Mouse (Mus musculus) liver, embryonic 11.5 days (tissue): ENCODE results near the gene Sugct. TPM values are rescaled to one million over a fixed set of nuclear protein-coding genes. Genes with fewer than 3 reads are reported as not detected.

Experiments
- ATAC-seq: fragments of 200-750 bp; cut with Nextera tagmentation; replicated peaks from 2 replicates; pipeline ENCODE4 v1.8.0; 2017; ENCODE audit warnings: moderate number of reproducible peaks, mild to moderate bottlenecking, moderate TSS enrichment, moderate library complexity; ENCODE audit not compliant: low FRiP score
- DNase-seq: peaks from one replicate; pipeline ENCODE4 v3.0.0-alpha.2; 2017; ENCODE audit warnings: low spot score
- H3K27ac ChIP-seq: fragments of 300-500 bp; sonication (generic); 2 replicates; pipeline ENCODE4 v1.5.1; 2014; ENCODE audit warnings: mild to moderate bottlenecking, low read depth, low read length, control low read depth
- H3K27me3 ChIP-seq: fragments of 300-500 bp; sonication (generic); replicated peaks from 2 replicates; pipeline ENCODE4 v1.6.1; 2014; ENCODE audit warnings: low read length, mixed read lengths; ENCODE audit not compliant: control insufficient read depth, insufficient read depth
- H3K36me3 ChIP-seq: fragments of 300-500 bp; sonication (generic); 2 replicates; pipeline ENCODE4 v1.6.1; 2014; ENCODE audit warnings: mild to moderate bottlenecking, low read length, moderate library complexity, mixed read lengths; ENCODE audit not compliant: control insufficient read depth, insufficient read depth
- H3K4me1 ChIP-seq: fragments of 300-500 bp; sonication (generic); replicated peaks from 2 replicates; pipeline ENCODE4 v1.6.1; 2014; ENCODE audit warnings: low read length, mixed read lengths; ENCODE audit not compliant: control insufficient read depth, insufficient read depth
- H3K4me2 ChIP-seq: fragments of 300-500 bp; sonication (generic); 2 replicates; pipeline ENCODE4 v1.6.1; 2014; ENCODE audit warnings: mild to moderate bottlenecking, control low read depth, moderate library complexity
- H3K4me3 ChIP-seq: fragments of 300-500 bp; sonication (generic); 2 replicates; pipeline ENCODE4 v1.5.1; 2014; ENCODE audit warnings: low read depth, low read length, control low read depth
- H3K9ac ChIP-seq: fragments of 300-500 bp; sonication (generic); 2 replicates; pipeline ENCODE4 v1.6.1; 2014; ENCODE audit warnings: low read depth, low read length, control low read depth
- H3K9me3 ChIP-seq: fragments of 300-500 bp; sonication (generic); 2 replicates; pipeline ENCODE4 v1.6.1; 2016; ENCODE audit warnings: low read length, inconsistent platforms, mixed read lengths; ENCODE audit not compliant: control insufficient read depth
- WGBS: fragments of 180-500 bp; shearing (Covaris S2); extraction: QIAGEN DNeasy Blood & Tissue Kit; methylation state at CpG from one replicate; pipeline ENCODE4 v1.1.7; 2014; 5-methylcytosine and 5-hydroxymethylcytosine counted together
- polyA plus RNA-seq: library from polyadenylated mRNA; unstranded; fragments of >200 nt; fragmentation: Nextera tagmentation; extraction: Ambion mirVana; gene quantifications from 2 replicates; pipeline ENCODE4 v1.2.1, GENCODE M21; 2014

Sugct gene
- polyA plus RNA-seq, 1 experiment from 2014 or later: 2.6 TPM

GRCm38 (mm10) chr13:17432139-17432916, 263.0 kb downstream of the Sugct start:
- WGBS: 46% methylated on average over 7 of the region's 7 CpGs
- no peak for DNase-seq
- H3K9ac ChIP-seq: no peak overlapping the region
- no peaks in the 10 kb centered on the region for H3K36me3 ChIP-seq
- no peak overlapping the region for H3K4me2 ChIP-seq
- no peaks in the 10 kb centered on the region for H3K27me3 ChIP-seq
- no peak overlapping the region for H3K27ac ChIP-seq
- no peaks in the 10 kb centered on the region for H3K4me1 ChIP-seq
- no peak for ATAC-seq
- H3K9me3 ChIP-seq: no peaks in the 10 kb centered on the region
- H3K4me3 ChIP-seq: no peak overlapping the region

GRCm38 (mm10) chr13:17421875-17422274, 273.5 kb downstream of the Sugct start:
- Histone ChIP-seq H3K27me3 (no peaks in the 10 kb centered on the region), H3K4me3 (no peak overlapping the region), H3K9me3 (0 out of 2 replicates have a peak, but pooled peaks cover 2% of the 10 kb centered on the region), H3K27ac (no peak overlapping the region), H3K9ac (no peak overlapping the region), H3K4me1 (no peaks in the 10 kb centered on the region), H3K4me2 (no peak overlapping the region), H3K36me3 (no peaks in the 10 kb centered on the region)
- 83% methylated on average over 6 of the region's 6 CpGs for WGBS
- ATAC-seq (no peak), DNase-seq (no peak)

- H3K4me1 ChIP-seq: no peaks in the 10 kb centered on the region
- no peak for DNase-seq
- no peak overlapping the region for H3K27ac ChIP-seq
- 0 out of 2 replicates have a peak, but pooled peaks cover 2% of the 10 kb centered on the region for H3K9me3 ChIP-seq
- no peaks in the 10 kb centered on the region for H3K36me3 ChIP-seq
- no peak overlapping the region for H3K4me2 ChIP-seq
- H3K4me3 ChIP-seq: no peak overlapping the region
- ATAC-seq: no peak
- no peak overlapping the region for H3K9ac ChIP-seq
- 53% methylated on average over 1 of the region's 1 CpGs for WGBS
- H3K27me3 ChIP-seq: no peaks in the 10 kb centered on the region
Measured at GRCm38 (mm10) chr13:17420557-17420956, 274.8 kb downstream of the Sugct start.

GRCm38 (mm10) chr13:17342836-17343235, 352.5 kb downstream of the Sugct start:
- H3K4me3 ChIP-seq: no peak overlapping the region
- WGBS: 91% methylated on average over 8 of the region's 8 CpGs
- H3K27me3 ChIP-seq: no peaks in the 10 kb centered on the region
- H3K27ac ChIP-seq: no peak overlapping the region
- no peak for DNase-seq
- no peaks in the 10 kb centered on the region for H3K9me3 ChIP-seq
- no peak for ATAC-seq
- no peak overlapping the region for H3K4me2 ChIP-seq
- H3K9ac ChIP-seq: no peak overlapping the region
- H3K36me3 ChIP-seq: no peaks in the 10 kb centered on the region
- H3K4me1 ChIP-seq: no peaks in the 10 kb centered on the region

GRCm38 (mm10) chr13:17335885-17336540, 359.3 kb downstream of the Sugct start:
- no peaks in the 10 kb centered on the region for H3K36me3 ChIP-seq
- no peaks in the 10 kb centered on the region for H3K27me3 ChIP-seq
- H3K9me3 ChIP-seq: no peaks in the 10 kb centered on the region
- no peak overlapping the region for H3K9ac ChIP-seq
- DNase-seq (no peak), ATAC-seq (no peak)
- no peak overlapping the region for H3K4me2 ChIP-seq
- 73% methylated on average over 4 of the region's 4 CpGs for WGBS
- no peak overlapping the region for H3K27ac ChIP-seq
- no peaks in the 10 kb centered on the region for H3K4me1 ChIP-seq
- H3K4me3 ChIP-seq: no peak overlapping the region

- Histone ChIP-seq H3K27me3 (no peaks in the 10 kb centered on the region), H3K27ac (no peak overlapping the region), H3K9me3 (no peaks in the 10 kb centered on the region), H3K36me3 (no peaks in the 10 kb centered on the region), H3K4me1 (no peaks in the 10 kb centered on the region), H3K4me2 (no peak overlapping the region), H3K9ac (no peak overlapping the region), H3K4me3 (no peak overlapping the region)
- DNase-seq (no peak), ATAC-seq (no peak)
- 85% methylated on average over 4 of the region's 4 CpGs for WGBS
Measured at GRCm38 (mm10) chr13:17326863-17327262, 368.5 kb downstream of the Sugct start.

- no peak overlapping the region for H3K4me3 ChIP-seq
- no peak overlapping the region for H3K27ac ChIP-seq
- H3K36me3 ChIP-seq: no peaks in the 10 kb centered on the region
- H3K9ac ChIP-seq: no peak overlapping the region
- H3K4me1 ChIP-seq: no peaks in the 10 kb centered on the region
- DNase-seq: no peak
- no peaks in the 10 kb centered on the region for H3K9me3 ChIP-seq
- H3K27me3 ChIP-seq: no peaks in the 10 kb centered on the region
- WGBS: 82% methylated on average over 4 of the region's 4 CpGs
- no peak for ATAC-seq
- no peak overlapping the region for H3K4me2 ChIP-seq
Measured at GRCm38 (mm10) chr13:17301590-17301989, 393.8 kb downstream of the Sugct start.

- no peak for DNase-seq
- Histone ChIP-seq H3K4me2 (no peak overlapping the region), H3K9ac (no peak overlapping the region), H3K4me1 (no peaks in the 10 kb centered on the region), H3K27me3 (no peaks in the 10 kb centered on the region), H3K27ac (no peak overlapping the region), H3K36me3 (no peaks in the 10 kb centered on the region), H3K9me3 (no peaks in the 10 kb centered on the region), H3K4me3 (no peak overlapping the region)
- no peak for ATAC-seq
- WGBS: 36% methylated on average over 1 of the region's 1 CpGs
Measured at GRCm38 (mm10) chr13:17297462-17298005, 397.8 kb downstream of the Sugct start.
